Mouse (Mus musculus) midbrain, embryonic 10.5 days (tissue): ENCODE data around the gene Nup85. TPM values are rescaled to one million over a fixed set of nuclear protein-coding genes. Genes with fewer than 3 reads are reported as not detected.
A peak's percentile ranks its signal among the peaks of the same experiment; 100 is the strongest.

Experiments used
- DNase-seq: peaks from one replicate; pipeline ENCODE4 v3.0.0-alpha.2; 2017; ENCODE audit warnings: low spot score
- H3K27ac ChIP-seq: fragments of 300-500 bp; sonication (generic); replicated peaks from 2 replicates; pipeline ENCODE4 v1.5.1; 2016; ENCODE audit warnings: mild to moderate bottlenecking
- H3K27me3 ChIP-seq: fragments of 300-500 bp; sonication (generic); 2 replicates; pipeline ENCODE4 v1.6.1; 2016; ENCODE audit warnings: low read depth, mild to moderate bottlenecking; ENCODE audit not compliant: poor library complexity, severe bottlenecking
- H3K36me3 ChIP-seq: fragments of 300-500 bp; sonication (generic); 2 replicates; pipeline ENCODE4 v1.6.1; 2016; ENCODE audit warnings: mild to moderate bottlenecking, moderate library complexity
- H3K4me1 ChIP-seq: fragments of 300-500 bp; sonication (generic); 2 replicates; pipeline ENCODE4 v1.6.1; 2016
- H3K4me3 ChIP-seq: fragments of 300-500 bp; sonication (generic); 2 replicates; pipeline ENCODE4 v1.5.1; 2016; ENCODE audit warnings: mild to moderate bottlenecking, moderate library complexity
- H3K9me3 ChIP-seq: fragments of 300-500 bp; sonication (generic); replicated peaks from 2 replicates; pipeline ENCODE4 v1.6.1; 2016; ENCODE audit warnings: mild to moderate bottlenecking
- WGBS: fragments of 180-500 bp; shearing (Covaris S2); methylation state at CpG from one replicate; pipeline ENCODE4 v1.1.7; 2016; 5-methylcytosine and 5-hydroxymethylcytosine counted together
- polyA plus RNA-seq: library from polyadenylated mRNA; unstranded; fragments of >200 nt; fragmentation: Nextera tagmentation; extraction: Ambion mirVana; gene quantifications from 2 replicates; pipeline ENCODE4 v1.2.1, GENCODE M21; 2016

The Nup85 gene
- polyA plus RNA-seq, 1 experiment from 2014 or later, result 265 TPM

DNA sequence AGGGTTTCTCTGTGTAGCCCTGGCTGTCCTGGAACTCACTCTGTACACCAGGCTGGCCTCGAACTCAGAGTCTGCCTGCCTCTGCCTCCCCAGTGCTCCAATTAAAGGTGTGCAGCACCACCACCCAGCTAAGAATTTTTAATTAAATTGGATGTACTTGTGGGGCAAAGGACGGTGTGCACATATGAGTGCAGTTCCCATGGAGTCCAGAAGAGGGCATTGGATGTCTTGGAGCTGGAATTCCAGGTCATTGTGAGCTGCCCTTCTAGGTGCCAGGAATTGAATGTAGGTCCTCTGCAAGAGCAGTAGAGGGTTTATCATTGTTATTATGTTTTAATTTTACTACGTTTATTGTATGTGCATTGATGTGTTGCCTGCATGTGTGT lies 67.3 kb downstream of the Nup85 start:
- DNase-seq, result peak; percentile 41
- Histone ChIP-seq H3K4me1 (peaks cover 22% of the 10 kb centered on the region), H3K9me3 (no peaks in the 10 kb centered on the region), H3K4me3 (no peak overlapping the region), H3K36me3 (no peaks in the 10 kb centered on the region), H3K27ac (no peak overlapping the region), H3K27me3 (no peaks in the 10 kb centered on the region)
- WGBS, result 17% methylated on average over 3 of the region's 3 CpGs

DNA sequence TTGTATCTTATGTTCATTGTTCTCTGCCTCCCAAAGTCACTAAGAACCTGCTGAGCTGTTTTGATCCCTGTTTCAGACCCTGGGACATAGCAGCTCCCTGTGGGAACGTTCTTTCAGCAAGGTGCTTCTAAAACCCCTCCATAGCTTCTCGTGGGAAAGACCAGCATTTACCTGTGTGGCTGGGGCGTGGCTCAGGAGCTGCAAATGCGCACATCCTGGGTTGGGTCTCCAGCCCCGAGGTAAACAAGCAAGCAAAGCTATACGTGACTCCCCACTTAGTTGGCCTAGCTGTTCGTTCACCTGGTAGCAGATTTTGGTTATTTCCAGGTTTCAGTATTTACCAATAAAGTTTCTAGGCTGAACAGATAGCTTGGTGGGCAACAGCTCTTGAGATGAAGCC lies 68.0 kb downstream of the Nup85 start:
- Histone ChIP-seq H3K4me3 (no peak overlapping the region), H3K27me3 (no peaks in the 10 kb centered on the region), H3K27ac (no peak overlapping the region), H3K9me3 (no peaks in the 10 kb centered on the region), H3K36me3 (no peaks in the 10 kb centered on the region), H3K4me1 (peaks cover 16% of the 10 kb centered on the region)
- 81% methylated on average over 7 of the region's 7 CpGs for WGBS
- DNase-seq, result no peak

DNA sequence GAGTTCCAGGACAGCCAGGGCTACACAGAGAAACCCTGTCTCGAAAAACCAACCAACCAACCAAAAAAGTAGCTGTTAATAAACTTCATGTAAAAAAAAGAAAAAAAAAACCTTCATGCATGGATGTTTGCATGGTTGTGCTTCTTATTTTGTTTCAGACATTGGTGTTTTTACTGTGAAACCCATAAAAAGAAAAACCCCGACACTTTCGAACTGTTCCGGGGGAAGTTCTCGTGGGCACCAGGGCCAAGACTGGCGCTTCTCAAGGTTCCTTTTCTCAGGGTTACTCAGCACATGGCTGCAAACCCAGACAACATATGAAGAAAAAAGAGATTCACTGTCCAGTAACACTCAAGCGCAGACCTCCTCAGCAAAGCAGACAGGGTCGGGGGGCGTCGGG lies 68.6 kb downstream of the Nup85 start:
- H3K4me1 ChIP-seq, result peaks cover 10% of the 10 kb centered on the region
- WGBS, result 88% methylated on average over 10 of the region's 10 CpGs
- H3K36me3 ChIP-seq, result no peaks in the 10 kb centered on the region
- DNase-seq, result no peak
- H3K27me3 ChIP-seq, result no peaks in the 10 kb centered on the region
- H3K27ac ChIP-seq, result no peak overlapping the region
- no peaks in the 10 kb centered on the region for H3K9me3 ChIP-seq
- no peak overlapping the region for H3K4me3 ChIP-seq

Other genes with a start within 250 kb of the Nup85 start
- gene Ush1g, start 242.4 kb upstream of the Nup85 start, polyA plus RNA-seq, result not detected in 2 replicates
- gene Otop3, start 229.7 kb upstream of the Nup85 start, polyA plus RNA-seq, result 0.37 and 0.42 TPM in 2 replicates
- gene Hid1, start 196.7 kb upstream of the Nup85 start, polyA plus RNA-seq, result 12.1 and 18.1 TPM in 2 replicates
- 16.1 and 19.7 TPM in 2 replicates for gene Cdr2l, start 182.5 kb upstream of the Nup85 start, polyA plus RNA-seq
- 256 and 270 TPM in 2 replicates for gene Mrpl58, start 160.7 kb upstream of the Nup85 start, polyA plus RNA-seq
- 926 and 929 TPM in 2 replicates for gene Atp5h, start 144.5 kb upstream of the Nup85 start, polyA plus RNA-seq
- 9.9 and 18.8 TPM in 2 replicates for gene Kctd2, start 144.3 kb upstream of the Nup85 start, polyA plus RNA-seq
- gene Trim80, start 123.9 kb upstream of the Nup85 start, polyA plus RNA-seq, result 0.14 and 0.15 TPM in 2 replicates
- 0.11 and 0.17 TPM in 2 replicates for gene Slc16a5, start 102.0 kb upstream of the Nup85 start, polyA plus RNA-seq
- gene Armc7, start 88.8 kb upstream of the Nup85 start, polyA plus RNA-seq, result 6.6 and 9.4 TPM in 2 replicates
- 87.7 and 89.7 TPM in 2 replicates for gene Nt5c, start 72.6 kb upstream of the Nup85 start, polyA plus RNA-seq
- gene Jpt1, start 50.0 kb upstream of the Nup85 start, polyA plus RNA-seq, result 780 and 877 TPM in 2 replicates
- gene Sumo2, start 28.2 kb upstream of the Nup85 start, polyA plus RNA-seq, result 1,440 and 1,519 TPM in 2 replicates
- gene Mrps7, start 39.5 kb downstream of the Nup85 start, polyA plus RNA-seq, result 106 and 107 TPM in 2 replicates
- 34.1 and 35.4 TPM in 2 replicates for gene Gga3, start 39.6 kb downstream of the Nup85 start, polyA plus RNA-seq
- gene Mif4gd, start 48.5 kb downstream of the Nup85 start, polyA plus RNA-seq, result 18.5 and 20.6 TPM in 2 replicates
- gene Slc25a19, start 63.9 kb downstream of the Nup85 start, polyA plus RNA-seq, result 24.9 and 25.8 TPM in 2 replicates
- gene Grb2, start 144.2 kb downstream of the Nup85 start, polyA plus RNA-seq, result 81.7 and 88.3 TPM in 2 replicates
- 39.6 and 45.2 TPM in 2 replicates for gene Tmem94, start 201.0 kb downstream of the Nup85 start, polyA plus RNA-seq
- 17.5 and 18.6 TPM in 2 replicates for gene Caskin2, start 249.2 kb downstream of the Nup85 start, polyA plus RNA-seq